Mouse (Mus musculus) gastrocnemius, adult 8-10 months (tissue): ENCODE results near the gene Zmym2. TPM values are rescaled to one million over a fixed set of nuclear protein-coding genes. Genes with fewer than 3 reads are reported as not detected.

ENCODE experiments used
- DNase-seq, 2 experiments: peaks; one replicate each; pipeline ENCODE4 v3.0.0; 2022; ENCODE audit warnings: low spot score in 2 of 2
- total RNA-seq, 4 experiments: library from RNA; stranded (reverse); gene quantifications; 2 replicates each; pipeline ENCODE4 v1.2.4; 2022

Zmym2 gene
- total RNA-seq, 4 experiments from 2014 or later: 32.3 to 42.2 (median 34.7) TPM

DNA sequence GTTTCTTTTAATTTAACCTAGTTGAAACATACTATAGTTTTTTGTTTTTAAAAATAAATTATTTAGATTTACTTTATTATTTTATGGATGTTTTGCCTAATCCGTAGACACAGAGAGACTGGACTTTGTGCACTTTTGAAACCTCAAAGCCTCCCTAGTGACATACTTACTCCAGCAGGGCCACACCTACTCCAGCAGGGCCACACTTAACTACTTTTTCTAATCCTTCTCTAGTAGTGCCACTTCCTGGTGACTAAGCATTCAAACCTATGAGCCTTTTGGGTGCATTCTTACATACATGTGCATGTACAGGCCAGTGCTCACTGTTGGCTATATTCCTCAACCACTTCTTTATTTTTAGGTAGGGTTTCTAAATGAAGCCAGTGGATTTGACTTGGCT is 19.2 kb downstream of the Zmym2 start:
- no peak for DNase-seq

DNA sequence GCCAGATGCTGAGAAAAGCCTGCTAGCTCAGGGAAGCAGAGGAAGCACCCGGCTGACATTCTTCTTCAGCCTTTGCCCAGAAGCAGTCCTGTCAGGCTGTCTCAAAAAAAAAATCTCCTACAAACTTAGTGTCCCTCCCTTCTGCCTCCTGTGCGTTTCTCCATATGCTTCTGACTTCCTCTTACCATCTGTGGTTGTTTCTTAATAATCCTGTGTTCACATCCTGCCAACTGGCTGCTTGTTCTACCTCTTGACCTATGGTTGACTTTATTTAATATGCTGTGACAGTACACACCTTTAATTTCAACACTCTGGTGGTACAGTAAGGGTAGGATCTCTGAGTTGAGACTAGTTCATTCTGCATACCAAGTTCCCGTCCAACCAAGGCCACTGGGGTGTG is 32.1 kb downstream of the Zmym2 start:
- no peak for DNase-seq

DNA sequence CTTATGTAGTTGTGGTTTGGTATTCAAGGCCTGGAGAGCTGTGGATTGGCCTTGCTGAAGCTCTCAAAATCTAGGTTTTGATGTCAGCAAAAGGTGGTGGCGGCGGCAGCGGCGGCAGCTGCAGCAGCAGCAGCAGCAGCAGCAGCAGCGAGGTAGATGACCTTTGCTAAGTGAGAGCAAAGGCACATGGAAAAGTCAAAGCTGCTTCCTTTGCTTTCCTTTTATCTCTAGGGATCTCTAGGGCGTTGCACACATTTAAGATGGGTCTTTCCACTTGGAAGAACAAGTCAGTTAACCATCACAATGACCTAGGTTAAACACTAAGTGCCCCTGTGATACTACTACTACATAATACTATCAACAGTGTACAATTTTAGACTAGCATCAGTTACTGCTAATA is 49.0 kb downstream of the Zmym2 start:
- DNase-seq: no peak

DNA sequence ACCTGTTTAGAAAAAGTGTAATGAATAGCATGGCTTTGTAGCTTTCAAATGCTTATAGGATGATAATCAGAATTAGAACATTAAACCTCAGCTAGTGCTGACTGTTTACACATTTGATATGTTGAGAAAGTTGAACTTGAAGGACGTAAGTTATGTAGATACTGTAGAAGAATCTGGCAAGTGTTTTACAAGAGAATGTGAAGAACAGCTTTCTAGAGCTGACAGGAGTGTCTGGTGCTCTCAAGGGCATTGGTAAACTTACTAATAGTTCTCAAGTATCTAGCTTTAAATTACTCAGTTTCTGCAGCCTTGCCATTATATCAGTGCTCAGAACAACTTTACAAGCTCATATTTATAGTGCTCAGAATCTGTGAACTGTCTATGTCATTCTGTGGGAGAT is 53.5 kb downstream of the Zmym2 start:
- no peak for DNase-seq

DNA sequence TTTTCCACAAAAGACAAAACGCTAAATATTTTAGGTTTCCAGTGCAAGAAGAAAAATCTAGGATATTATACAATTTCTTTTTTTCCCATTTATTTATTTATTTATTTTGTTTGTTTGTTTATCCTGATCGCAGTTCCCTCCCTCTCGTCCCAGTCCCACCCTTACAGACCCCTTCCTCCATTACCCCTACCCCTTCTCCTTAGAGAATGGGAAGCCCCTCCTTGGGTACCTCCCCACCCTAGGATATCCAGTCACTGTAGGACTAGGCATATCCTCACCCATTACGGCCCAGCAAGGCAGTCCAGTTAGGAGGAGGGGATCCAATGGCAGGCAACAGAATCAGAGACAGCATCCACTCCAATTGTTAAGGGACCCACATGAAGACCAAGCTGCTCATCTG is 66.5 kb downstream of the Zmym2 start:
- no peak for DNase-seq

DNA sequence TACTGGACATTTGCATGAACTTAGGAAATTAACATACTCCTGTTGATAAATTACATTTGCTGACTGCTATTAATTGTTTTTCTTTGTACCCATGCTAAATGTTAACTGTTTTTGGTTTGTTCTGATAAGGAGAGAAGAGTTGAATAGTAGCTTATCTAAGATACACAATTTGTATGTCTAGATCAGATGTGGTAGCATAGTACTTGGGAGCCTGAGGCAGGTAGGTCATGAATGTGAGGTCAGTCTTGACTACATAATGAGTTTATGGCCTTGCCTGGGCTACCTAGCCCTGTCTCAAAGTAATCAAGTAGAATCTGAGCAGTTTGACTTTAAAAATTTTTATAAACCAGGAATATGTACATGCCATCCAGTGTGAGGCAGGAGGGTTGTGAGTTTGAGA is 67.9 kb downstream of the Zmym2 start:
- DNase-seq: no peak

DNA sequence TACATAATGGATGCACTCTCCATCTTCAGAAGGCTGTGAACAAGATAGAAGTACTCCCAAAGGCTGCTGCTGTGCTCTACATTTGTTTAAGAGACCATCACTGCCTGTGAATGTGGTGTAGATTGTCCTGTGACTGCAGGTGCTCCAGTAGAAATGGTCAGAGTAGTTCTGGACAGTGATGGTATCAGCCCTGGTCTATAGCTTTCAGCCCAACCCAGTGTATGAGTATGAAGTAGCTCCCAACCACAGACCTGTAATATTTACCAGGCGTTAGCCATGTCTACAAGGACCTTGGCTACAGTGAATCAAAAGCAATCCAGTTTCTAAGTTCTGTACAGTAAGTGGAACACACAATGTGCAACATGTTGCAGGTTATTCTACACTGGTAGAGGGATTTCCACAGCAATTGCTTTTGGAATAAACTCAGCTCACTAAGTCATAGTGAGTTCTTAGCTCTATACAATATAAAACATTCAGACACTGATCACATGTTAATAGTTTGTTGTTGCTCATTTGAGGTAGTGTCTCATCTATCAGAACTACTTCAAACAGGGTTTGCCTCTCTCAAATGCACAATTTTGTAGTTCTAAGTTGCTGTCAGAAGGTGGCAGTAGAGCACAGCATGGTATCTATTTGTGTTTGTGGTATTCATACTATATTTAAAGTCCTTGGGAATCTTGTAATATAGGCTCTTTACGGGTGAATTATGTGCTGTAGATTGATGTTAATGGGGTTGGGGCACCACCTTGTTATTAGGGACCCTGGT is 77.7 kb downstream of the Zmym2 start:
- no peak for DNase-seq

DNA sequence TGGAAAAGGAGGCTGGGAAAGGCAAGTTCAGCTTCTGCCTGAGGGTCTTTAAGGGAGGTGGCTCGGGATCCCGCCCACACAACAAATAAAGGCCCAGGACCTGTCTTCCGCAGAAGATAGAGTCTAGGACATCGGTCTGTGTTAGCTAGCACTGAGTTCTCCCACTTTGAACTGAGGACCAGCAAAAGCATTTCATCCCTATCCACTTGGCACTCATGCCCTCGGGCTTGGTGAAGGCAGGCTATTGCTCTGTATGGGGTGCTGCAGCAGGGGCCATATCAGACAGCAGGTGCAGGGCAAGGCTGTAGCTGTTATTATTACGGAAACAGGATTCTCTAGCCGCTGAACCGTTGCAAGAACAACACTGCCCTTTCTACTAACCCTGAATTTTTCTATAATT is 83.2 kb downstream of the Zmym2 start:
- DNase-seq: no peak

DNA sequence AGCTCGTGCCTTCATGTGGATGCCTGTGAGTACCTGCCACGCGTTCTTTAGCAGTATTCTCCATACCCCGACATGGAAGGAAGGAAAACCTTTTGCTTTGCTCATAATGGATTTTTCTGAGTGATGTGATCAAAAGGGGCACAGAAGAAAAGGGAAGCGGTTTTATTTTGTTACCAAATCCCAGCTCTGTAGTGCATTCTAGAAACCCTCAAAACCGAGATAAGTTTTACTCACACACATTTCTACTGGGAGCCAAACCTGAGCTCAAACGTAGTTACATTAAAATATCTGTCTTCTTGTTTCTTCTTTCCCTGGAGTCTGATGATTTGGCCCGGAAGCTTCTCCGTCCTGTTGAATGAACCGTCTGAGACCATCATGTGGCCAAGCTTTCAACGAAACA is 83.7 kb downstream of the Zmym2 start:
- no peak for DNase-seq

DNA sequence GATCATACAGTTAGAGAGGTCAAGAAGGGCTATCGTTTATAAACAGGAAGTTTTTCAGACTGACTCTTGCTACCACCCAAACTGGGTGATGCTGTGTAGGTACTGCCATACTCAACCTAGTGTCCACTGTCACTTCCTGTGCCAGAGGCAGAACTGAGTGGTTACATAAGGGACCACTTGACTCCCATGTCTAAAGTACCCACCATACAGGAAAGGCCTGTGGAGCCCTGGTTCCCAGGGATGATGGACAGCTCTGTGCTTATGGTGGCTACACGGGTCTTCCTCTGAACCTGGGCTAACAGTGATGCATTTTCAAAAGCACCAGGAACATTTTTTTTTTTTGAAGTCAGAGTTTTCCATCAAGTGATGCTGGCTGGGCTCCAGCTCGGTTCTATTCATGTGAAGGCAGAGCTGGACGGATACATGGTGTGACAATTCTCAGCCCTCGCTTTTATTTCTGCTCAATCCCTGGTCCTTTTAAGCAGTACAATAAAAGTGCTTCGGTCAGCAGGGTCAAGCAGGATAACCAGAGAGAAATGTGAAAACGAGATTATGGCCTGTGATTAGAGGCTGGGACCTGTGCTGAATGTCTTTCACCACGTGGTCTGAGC is 91.7 kb downstream of the Zmym2 start:
- no peak for DNase-seq

DNA sequence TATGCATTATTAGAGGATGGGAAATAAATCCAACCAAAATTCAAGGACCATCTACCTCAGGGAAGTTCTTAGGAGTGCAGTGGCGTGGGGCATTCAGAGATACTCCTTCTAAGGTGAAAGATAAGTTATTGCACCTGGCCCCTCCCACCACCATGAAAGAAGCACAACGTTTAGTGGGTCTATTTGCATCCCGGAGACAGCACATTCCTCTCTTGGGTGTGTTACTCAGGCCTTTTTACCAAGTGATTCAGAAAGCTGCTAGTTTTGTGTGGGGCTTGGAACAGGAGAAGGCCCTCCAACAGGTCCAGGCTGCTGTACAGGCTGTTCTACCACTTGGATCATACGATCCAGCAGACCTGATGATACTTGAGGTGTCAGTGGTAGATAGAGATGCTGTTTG is 102.2 kb downstream of the Zmym2 start:
- no peak for DNase-seq

Other genes with a start within 250 kb of the Zmym2 start
- 10 to 100 TPM; 14.2 to 15.8 (median 15.3) TPM for gene Mphosph8, start 218.4 kb upstream of the Zmym2 start, total RNA-seq
- gene Pspc1, start 108.3 kb upstream of the Zmym2 start, total RNA-seq: 10 to 100 TPM in 1 of 4 experiments, 1 to 10 TPM in 3; 6.8 to 10.3 (median 9.1) TPM
- gene Zmym5, start 74.9 kb upstream of the Zmym2 start, total RNA-seq: 10 to 100 TPM; 18.8 to 22.6 (median 20.6) TPM
- under 1 TPM in 1 of 4 experiments, not detected in 3; 0.11 TPM for gene Gja3, start 171.4 kb downstream of the Zmym2 start, total RNA-seq
- gene Gjb2, start 218.0 kb downstream of the Zmym2 start, total RNA-seq: under 1 TPM in 3 of 4 experiments, not detected in 1; 0.16 to 0.46 (median 0.24) TPM
- gene Gm4491, start 229.2 kb downstream of the Zmym2 start, total RNA-seq: not detected
- gene Gjb6, start 247.0 kb downstream of the Zmym2 start, total RNA-seq: not detected